Mouse (Mus musculus) intestine, embryonic 15.5 days (tissue): ENCODE data around the gene Wnt7b. TPM values are rescaled to one million over a fixed set of nuclear protein-coding genes. Genes with fewer than 3 reads are reported as not detected.

Experiments used
- ATAC-seq: fragments of 200-750 bp; cut with Nextera tagmentation; 2 replicates; pipeline ENCODE4 v1.8.0; 2017; ENCODE audit warnings: moderate TSS enrichment, moderate library complexity
- H3K27ac ChIP-seq: fragments of 300-500 bp; sonication (generic); 2 replicates; pipeline ENCODE4 v1.5.1; 2015; ENCODE audit warnings: mild to moderate bottlenecking, inconsistent platforms
- H3K27me3 ChIP-seq: fragments of 300-500 bp; sonication (generic); replicated peaks from 2 replicates; pipeline ENCODE4 v1.6.1; 2015; ENCODE audit warnings: inconsistent platforms
- H3K36me3 ChIP-seq: fragments of 300-500 bp; sonication (generic); 2 replicates; pipeline ENCODE4 v1.6.1; 2015; ENCODE audit warnings: inconsistent platforms
- H3K4me1 ChIP-seq: fragments of 300-500 bp; sonication (generic); replicated peaks from 2 replicates; pipeline ENCODE4 v1.6.1; 2015; ENCODE audit warnings: inconsistent platforms
- H3K4me2 ChIP-seq: fragments of 300-500 bp; sonication (generic); replicated peaks from 2 replicates; pipeline ENCODE4 v1.6.1; 2015; ENCODE audit warnings: mild to moderate bottlenecking, inconsistent platforms
- H3K4me3 ChIP-seq: fragments of 300-500 bp; sonication (generic); replicated peaks from 2 replicates; pipeline ENCODE4 v1.5.1; 2015; ENCODE audit warnings: inconsistent platforms
- H3K9ac ChIP-seq: fragments of 300-500 bp; sonication (generic); 2 replicates; pipeline ENCODE4 v1.6.1; 2015; ENCODE audit warnings: inconsistent platforms
- H3K9me3 ChIP-seq: fragments of 300-500 bp; sonication (generic); 2 replicates; pipeline ENCODE4 v1.6.1; 2016; ENCODE audit warnings: inconsistent platforms
- WGBS: fragments of 180-500 bp; shearing (Covaris S2); methylation state at CpG from one replicate; pipeline ENCODE4 v1.1.7; 2015; 5-methylcytosine and 5-hydroxymethylcytosine counted together
- polyA plus RNA-seq: library from polyadenylated mRNA; unstranded; fragments of >200 nt; fragmentation: Nextera tagmentation; extraction: Ambion mirVana; gene quantifications from 2 replicates; pipeline ENCODE4 v1.2.1, GENCODE M21; 2015

The Wnt7b gene
- polyA plus RNA-seq, 1 experiment from 2014 or later = 1.5 TPM

- Histone ChIP-seq H3K27ac (no peak overlapping the region), H3K9ac (no peak overlapping the region), H3K4me1 (no peaks in the 10 kb centered on the region), H3K4me3 (no peak overlapping the region), H3K9me3 (no peaks in the 10 kb centered on the region), H3K27me3 (no peaks in the 10 kb centered on the region), H3K4me2 (no peak overlapping the region), H3K36me3 (no peaks in the 10 kb centered on the region)
- 63% methylated on average over 11 of the region's 11 CpGs for WGBS
- no peak for ATAC-seq
Measured at GRCm38 (mm10) chr15:85560830-85561229, 21.4 kb downstream of the Wnt7b start.

- no peaks in the 10 kb centered on the region for H3K4me1 ChIP-seq
- H3K4me2 ChIP-seq = no peak overlapping the region
- ATAC-seq = no peak
- H3K4me3 ChIP-seq = no peak overlapping the region
- H3K9me3 ChIP-seq = no peaks in the 10 kb centered on the region
- no peak overlapping the region for H3K27ac ChIP-seq
- WGBS = 92% methylated on average over 25 of the region's 25 CpGs
- no peaks in the 10 kb centered on the region for H3K36me3 ChIP-seq
- no peak overlapping the region for H3K9ac ChIP-seq
- no peaks in the 10 kb centered on the region for H3K27me3 ChIP-seq
Measured at GRCm38 (mm10) chr15:85558840-85559540, 23.3 kb downstream of the Wnt7b start.

GRCm38 (mm10) chr15:85555799-85556198 is 26.5 kb downstream of the Wnt7b start:
- H3K9ac ChIP-seq = no peak overlapping the region
- H3K36me3 ChIP-seq = no peaks in the 10 kb centered on the region
- H3K4me3 ChIP-seq = no peak overlapping the region
- H3K9me3 ChIP-seq = no peaks in the 10 kb centered on the region
- H3K4me1 ChIP-seq = no peaks in the 10 kb centered on the region
- no peak for ATAC-seq
- H3K4me2 ChIP-seq = no peak overlapping the region
- H3K27ac ChIP-seq = no peak overlapping the region
- 69% methylated on average over 10 of the region's 10 CpGs for WGBS
- H3K27me3 ChIP-seq = no peaks in the 10 kb centered on the region

GRCm38 (mm10) chr15:85553421-85553820 is 28.9 kb downstream of the Wnt7b start:
- H3K27ac ChIP-seq = no peak overlapping the region
- no peaks in the 10 kb centered on the region for H3K27me3 ChIP-seq
- no peak overlapping the region for H3K4me3 ChIP-seq
- no peaks in the 10 kb centered on the region for H3K36me3 ChIP-seq
- H3K4me2 ChIP-seq = no peak overlapping the region
- H3K4me1 ChIP-seq = no peaks in the 10 kb centered on the region
- no peaks in the 10 kb centered on the region for H3K9me3 ChIP-seq
- WGBS = 77% methylated on average over 11 of the region's 11 CpGs
- ATAC-seq = no peak
- no peak overlapping the region for H3K9ac ChIP-seq

- Histone ChIP-seq H3K27me3 (no peaks in the 10 kb centered on the region), H3K4me2 (no peak overlapping the region), H3K9me3 (no peaks in the 10 kb centered on the region), H3K36me3 (no peaks in the 10 kb centered on the region), H3K4me3 (no peak overlapping the region), H3K9ac (no peak overlapping the region), H3K27ac (no peak overlapping the region), H3K4me1 (no peaks in the 10 kb centered on the region)
- ATAC-seq = no peak
- 76% methylated on average over 4 of the region's 4 CpGs for WGBS
Measured at GRCm38 (mm10) chr15:85546500-85546899, 35.8 kb downstream of the Wnt7b start.

GRCm38 (mm10) chr15:85545369-85545768 is 36.9 kb downstream of the Wnt7b start:
- Histone ChIP-seq H3K9ac (no peak overlapping the region), H3K27ac (no peak overlapping the region), H3K27me3 (no peaks in the 10 kb centered on the region), H3K4me3 (no peak overlapping the region), H3K4me2 (no peak overlapping the region), H3K4me1 (no peaks in the 10 kb centered on the region), H3K36me3 (no peaks in the 10 kb centered on the region), H3K9me3 (no peaks in the 10 kb centered on the region)
- no peak for ATAC-seq
- 70% methylated on average over 5 of the region's 5 CpGs for WGBS

GRCm38 (mm10) chr15:85538170-85538569 is 44.1 kb downstream of the Wnt7b start:
- H3K4me1 ChIP-seq = no peaks in the 10 kb centered on the region
- H3K9ac ChIP-seq = no peak overlapping the region

GRCm38 (mm10) chr15:85537151-85537550 is 45.1 kb downstream of the Wnt7b start:
- Histone ChIP-seq H3K27ac (no peak overlapping the region), H3K4me3 (no peak overlapping the region)
- 78% methylated on average over 25 of the region's 25 CpGs for WGBS

More at GRCm38 (mm10) chr15:85538170-85538569, 44.1 kb downstream of the Wnt7b start:
- WGBS = 56% methylated on average over 11 of the region's 11 CpGs
- H3K4me3 ChIP-seq = no peak overlapping the region
- H3K4me2 ChIP-seq = no peak overlapping the region
- no peaks in the 10 kb centered on the region for H3K36me3 ChIP-seq
- ATAC-seq = no peak
- no peaks in the 10 kb centered on the region for H3K9me3 ChIP-seq
- H3K27me3 ChIP-seq = no peaks in the 10 kb centered on the region
- H3K27ac ChIP-seq = no peak overlapping the region

GRCm38 (mm10) chr15:85534646-85535045 is 47.6 kb downstream of the Wnt7b start:
- WGBS = 83% methylated on average over 6 of the region's 6 CpGs
- Histone ChIP-seq H3K9me3 (no peaks in the 10 kb centered on the region), H3K9ac (no peak overlapping the region), H3K27me3 (no peaks in the 10 kb centered on the region), H3K36me3 (no peaks in the 10 kb centered on the region), H3K4me3 (no peak overlapping the region), H3K27ac (no peak overlapping the region), H3K4me2 (no peak overlapping the region), H3K4me1 (no peaks in the 10 kb centered on the region)
- no peak for ATAC-seq

More at GRCm38 (mm10) chr15:85537151-85537550, 45.1 kb downstream of the Wnt7b start:
- Histone ChIP-seq H3K4me2 (no peak overlapping the region), H3K36me3 (no peaks in the 10 kb centered on the region), H3K27me3 (no peaks in the 10 kb centered on the region), H3K4me1 (no peaks in the 10 kb centered on the region), H3K9ac (no peak overlapping the region), H3K9me3 (no peaks in the 10 kb centered on the region)
- ATAC-seq = no peak

- H3K27ac ChIP-seq = no peak overlapping the region
- H3K9ac ChIP-seq = no peak overlapping the region
- H3K36me3 ChIP-seq = no peaks in the 10 kb centered on the region
- no peak for ATAC-seq
- H3K9me3 ChIP-seq = no peaks in the 10 kb centered on the region
- H3K4me2 ChIP-seq = no peak overlapping the region
- WGBS = 58% methylated on average over 8 of the region's 8 CpGs
- no peaks in the 10 kb centered on the region for H3K27me3 ChIP-seq
- H3K4me1 ChIP-seq = no peaks in the 10 kb centered on the region
- no peak overlapping the region for H3K4me3 ChIP-seq
Measured at GRCm38 (mm10) chr15:85534215-85534614, 48.1 kb downstream of the Wnt7b start.

GRCm38 (mm10) chr15:85532063-85532462 is 50.2 kb downstream of the Wnt7b start:
- H3K27ac ChIP-seq = no peak overlapping the region
- 77% methylated on average over 3 of the region's 3 CpGs for WGBS
- no peak for ATAC-seq

GRCm38 (mm10) chr15:85529911-85530310 is 52.4 kb downstream of the Wnt7b start:
- no peaks in the 10 kb centered on the region for H3K9me3 ChIP-seq
- H3K4me3 ChIP-seq = no peak overlapping the region
- no peaks in the 10 kb centered on the region for H3K27me3 ChIP-seq
- H3K9ac ChIP-seq = no peak overlapping the region
- H3K27ac ChIP-seq = no peak overlapping the region
- no peak for ATAC-seq
- H3K4me2 ChIP-seq = no peak overlapping the region
- 54% methylated on average over 3 of the region's 3 CpGs for WGBS
- no peaks in the 10 kb centered on the region for H3K4me1 ChIP-seq
- no peaks in the 10 kb centered on the region for H3K36me3 ChIP-seq

More at GRCm38 (mm10) chr15:85532063-85532462, 50.2 kb downstream of the Wnt7b start:
- no peaks in the 10 kb centered on the region for H3K36me3 ChIP-seq
- H3K9me3 ChIP-seq = no peaks in the 10 kb centered on the region
- no peak overlapping the region for H3K4me2 ChIP-seq
- no peak overlapping the region for H3K4me3 ChIP-seq
- H3K9ac ChIP-seq = no peak overlapping the region
- H3K4me1 ChIP-seq = no peaks in the 10 kb centered on the region
- no peaks in the 10 kb centered on the region for H3K27me3 ChIP-seq

GRCm38 (mm10) chr15:85524404-85524950 is 57.8 kb downstream of the Wnt7b start:
- Histone ChIP-seq H3K9ac (no peak overlapping the region), H3K4me2 (no peak overlapping the region), H3K4me3 (no peak overlapping the region), H3K27me3 (0 out of 2 replicates have a peak, but pooled peaks cover 3% of the 10 kb centered on the region), H3K36me3 (no peaks in the 10 kb centered on the region), H3K27ac (no peak overlapping the region), H3K4me1 (peaks cover 13% of the 10 kb centered on the region), H3K9me3 (no peaks in the 10 kb centered on the region)
- 53% methylated on average over 12 of the region's 12 CpGs for WGBS
- no peak for ATAC-seq
